Mouse (Mus musculus): ENCODE measurements around the gene Ercc1.

DNA sequence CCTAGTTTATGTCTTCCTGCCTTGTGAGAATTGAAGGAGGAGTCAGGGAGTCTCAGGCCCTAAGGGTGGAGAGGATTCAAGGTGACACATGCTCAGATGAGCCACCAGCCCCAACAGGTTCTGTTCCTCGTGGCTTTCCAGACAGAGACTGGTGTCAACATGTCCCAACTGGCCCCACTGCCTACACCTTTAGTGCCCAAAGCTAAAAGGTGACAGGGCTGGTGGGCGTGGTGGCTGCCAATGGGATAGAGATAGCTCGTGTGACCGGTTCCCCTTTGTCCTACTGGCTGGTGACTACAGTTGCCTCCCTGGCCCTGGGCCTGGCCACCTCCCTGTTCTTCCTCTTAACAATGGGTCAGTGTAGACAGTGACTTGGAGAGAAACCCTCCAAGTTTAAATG is 20.8 kb downstream of the Ercc1 start:
- TF ChIP-seq ZC3H11A (IDR thresholded peaks at IDR 0.05; ENCODE audit: borderline replicate concordance, low read depth, low read length) = no peak
- no peak for TF ChIP-seq CHD2 (IDR thresholded peaks at IDR 0.05; ENCODE audit: low read depth, low read length)
- no peak for TF ChIP-seq MAFK (IDR thresholded peaks at IDR 0.05; ENCODE audit: insufficient read depth, low read depth, low read length)
